Mouse (Mus musculus) liver, adult (tissue): Measurements from ENCODE around the gene Bckdha.
A peak's percentile ranks its signal among the peaks of the same experiment; 100 is the strongest.

Experiments used
- GATA4 ChIP-seq: IDR thresholded peaks from 2 replicates; pipeline ENCODE4 v1.6.1; 2014; ENCODE audit warnings: mild to moderate bottlenecking, low read length; ENCODE audit not compliant: insufficient replicate concordance

Gene Bckdha

DNA sequence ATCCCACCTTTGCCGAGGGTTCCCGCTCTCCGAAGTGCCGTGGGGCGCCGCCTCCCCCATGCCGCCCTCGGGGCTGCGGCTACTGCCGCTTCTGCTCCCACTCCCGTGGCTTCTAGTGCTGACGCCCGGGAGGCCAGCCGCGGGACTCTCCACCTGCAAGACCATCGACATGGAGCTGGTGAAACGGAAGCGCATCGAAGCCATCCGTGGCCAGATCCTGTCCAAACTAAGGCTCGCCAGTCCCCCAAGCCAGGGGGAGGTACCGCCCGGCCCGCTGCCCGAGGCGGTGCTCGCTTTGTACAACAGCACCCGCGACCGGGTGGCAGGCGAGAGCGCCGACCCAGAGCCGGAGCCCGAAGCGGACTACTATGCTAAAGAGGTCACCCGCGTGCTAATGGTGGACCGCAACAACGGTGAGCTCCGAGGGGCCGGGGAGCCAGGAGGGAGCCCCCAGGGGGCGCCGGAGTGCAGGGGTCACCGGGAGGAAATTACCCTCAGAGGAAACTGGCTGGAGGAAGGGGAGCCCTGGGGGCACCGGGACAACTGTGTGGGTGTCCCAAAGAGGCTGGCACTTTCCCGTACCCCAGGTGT, 29.1 kb upstream of the Bckdha start:
- TF ChIP-seq GATA4, result no peak

DNA sequence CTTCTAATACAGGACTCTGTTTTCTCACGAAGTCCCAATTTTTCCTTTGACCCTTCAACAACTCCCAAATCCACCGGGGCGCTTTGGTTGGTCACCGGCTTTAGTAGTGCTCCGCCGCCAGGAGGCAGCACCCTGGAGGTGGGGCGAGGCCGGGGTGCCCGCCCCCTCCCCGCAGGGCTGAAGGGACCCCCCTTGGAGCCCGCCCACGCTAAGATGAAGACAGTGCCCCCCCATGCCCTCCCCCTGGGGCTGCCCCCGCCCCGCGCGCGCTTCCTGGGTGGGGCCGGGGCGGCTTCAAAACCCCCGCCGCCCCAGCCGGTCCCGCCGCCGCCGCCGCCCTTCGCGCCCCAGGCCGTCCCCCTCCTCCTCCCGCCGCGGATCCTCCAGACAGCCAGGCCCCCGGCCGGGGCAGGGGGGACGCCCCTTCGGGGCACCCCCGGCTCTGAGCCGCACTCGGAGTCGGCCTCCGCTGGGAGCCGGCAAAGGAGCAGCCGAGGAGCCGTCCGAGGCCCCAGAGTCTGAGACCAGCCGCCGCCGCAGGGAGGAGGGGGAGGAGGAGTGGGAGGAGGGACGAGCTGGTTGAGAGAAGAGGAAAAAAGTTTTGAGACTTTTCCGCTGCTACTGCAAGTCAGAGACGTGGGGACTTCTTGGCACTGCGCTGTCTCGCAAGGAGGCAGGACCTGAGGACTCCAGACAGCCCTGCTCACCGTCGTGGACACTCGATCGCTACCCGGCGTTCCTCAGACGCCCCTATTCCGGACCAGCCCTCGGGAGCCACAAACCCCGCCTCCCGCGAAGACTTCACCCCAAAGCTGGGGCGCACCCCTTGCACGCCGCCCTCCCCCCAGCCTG, 28.1 kb upstream of the Bckdha start, which contains the start of gene Tgfb1:
Gene Tgfb1 (plus strand): TSS at position 323 of the 852 bp plus-strand sequence.
- no peak for TF ChIP-seq GATA4

DNA sequence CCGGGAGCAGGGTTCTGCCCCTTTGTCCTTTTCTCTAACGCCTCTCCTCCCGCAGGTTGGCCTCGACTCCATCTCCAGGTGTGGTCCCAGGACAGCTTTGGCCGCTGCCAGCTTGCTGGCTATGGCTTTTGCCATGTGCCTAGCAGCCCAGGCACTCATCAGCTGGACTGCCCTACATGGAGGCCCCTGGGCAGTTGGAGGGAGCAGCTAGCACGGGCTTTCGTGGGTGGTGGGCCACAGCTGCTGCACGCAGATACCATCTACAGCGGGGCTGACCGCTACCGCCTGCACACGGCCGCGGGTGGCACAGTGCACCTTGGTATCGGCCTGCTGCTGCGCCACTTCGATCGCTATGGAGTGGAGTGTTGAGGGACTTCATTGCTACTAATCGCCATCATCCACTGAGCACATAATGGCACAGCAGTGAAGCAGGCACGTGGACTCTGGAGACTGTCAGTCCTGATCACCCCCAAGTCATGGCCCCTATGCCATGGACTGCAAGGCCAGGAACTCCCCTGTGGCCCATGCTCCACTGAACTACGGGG, 27.2 kb upstream of the Bckdha start:
- no peak for TF ChIP-seq GATA4

DNA sequence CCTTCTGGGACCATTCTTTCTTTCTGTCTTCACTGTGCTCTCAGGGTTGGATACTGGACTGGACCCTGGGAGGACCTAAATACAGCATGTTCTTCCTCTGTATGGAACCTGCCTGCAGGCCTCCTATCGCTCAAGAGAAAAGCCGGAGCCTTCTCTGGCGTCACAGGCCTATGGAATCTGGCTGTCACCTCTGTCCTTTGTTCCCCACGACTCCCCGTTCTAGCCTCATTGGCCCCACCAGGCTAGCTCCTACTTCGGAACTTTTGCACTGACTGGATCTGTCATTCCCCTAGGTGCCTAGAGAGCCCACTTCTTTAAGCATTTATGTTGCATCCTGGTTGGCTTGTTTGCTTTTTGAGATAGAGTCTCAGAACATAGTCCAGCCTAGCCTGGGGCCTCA, 25.9 kb upstream of the Bckdha start:
- TF ChIP-seq GATA4, result no peak

DNA sequence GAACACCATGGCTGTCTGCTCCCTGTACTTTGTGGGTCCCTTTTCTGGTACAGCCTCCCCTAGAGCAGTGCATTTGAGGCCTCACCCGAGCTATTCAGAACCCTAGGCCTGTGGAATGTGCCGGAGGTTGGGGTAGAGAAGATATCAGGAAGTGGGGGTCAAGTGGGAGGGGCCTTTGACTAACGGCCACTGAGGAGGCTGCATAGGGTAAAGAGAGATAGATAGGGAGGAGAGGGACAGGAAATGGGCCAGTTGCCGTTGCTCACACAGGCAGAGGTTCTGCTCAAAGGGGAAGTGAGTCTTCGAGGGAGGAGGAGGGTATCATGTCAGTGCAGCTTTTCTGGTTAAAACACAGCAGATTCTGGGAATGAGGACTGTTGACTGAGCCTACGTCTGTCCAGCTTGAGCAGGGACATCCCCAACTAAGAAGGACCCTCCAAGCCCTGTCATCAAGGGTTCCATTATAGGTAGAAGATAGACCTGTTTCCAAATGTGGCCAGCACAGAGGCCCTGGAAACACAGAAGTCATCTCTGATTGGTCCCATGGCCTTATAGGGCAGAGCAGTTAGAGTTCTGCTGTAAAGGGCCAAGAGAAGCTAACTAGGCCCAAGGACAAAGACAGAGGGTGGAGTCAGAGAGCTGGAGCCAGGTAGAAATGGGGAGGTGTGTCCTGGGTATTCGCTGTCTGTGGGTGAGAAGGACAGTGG, 24.8 kb upstream of the Bckdha start:
- TF ChIP-seq GATA4, result no peak; the same call in 1 of the 2 replicates

DNA sequence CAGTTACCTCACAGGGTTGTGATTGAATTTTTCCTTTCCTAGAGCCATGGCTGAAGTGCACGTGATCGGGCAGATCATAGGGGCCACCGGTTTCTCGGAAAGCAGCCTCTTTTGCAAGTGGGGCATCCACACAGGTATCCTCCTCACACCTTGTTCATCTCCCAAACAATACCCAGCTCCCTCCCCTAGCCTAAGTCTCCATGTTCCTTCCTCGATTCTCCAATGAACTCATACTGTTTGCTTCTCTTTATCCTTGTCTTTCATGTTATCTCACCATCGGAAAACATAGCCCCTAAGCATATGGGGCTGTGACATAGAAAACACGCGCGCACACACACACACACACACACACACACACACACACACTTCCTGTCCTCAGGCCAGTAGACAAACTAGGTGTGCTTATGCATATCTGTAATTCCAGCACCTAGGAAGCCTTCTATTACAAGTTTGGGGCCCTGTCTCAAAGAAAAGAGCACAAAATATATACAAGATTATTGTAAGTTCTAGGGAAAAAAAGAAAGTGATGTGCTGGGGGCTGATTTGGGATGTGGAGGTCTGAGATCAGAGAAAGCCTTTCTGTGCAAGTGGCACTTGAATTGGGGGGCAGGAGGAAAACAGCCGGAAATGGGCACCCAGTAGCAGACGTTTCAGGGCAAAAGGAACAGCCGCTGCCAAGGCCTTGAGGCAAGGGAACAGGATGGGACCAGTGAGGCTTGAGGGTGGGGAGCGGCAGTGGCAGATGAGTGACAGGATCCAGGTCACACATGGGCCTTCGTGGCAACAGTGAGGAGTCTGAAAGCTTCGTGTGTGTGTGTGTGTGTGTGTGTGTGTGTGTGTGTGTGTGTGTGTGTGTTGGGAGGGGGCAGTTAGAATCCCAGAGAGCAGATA, 22.8 kb upstream of the Bckdha start:
- no peak for TF ChIP-seq GATA4

DNA sequence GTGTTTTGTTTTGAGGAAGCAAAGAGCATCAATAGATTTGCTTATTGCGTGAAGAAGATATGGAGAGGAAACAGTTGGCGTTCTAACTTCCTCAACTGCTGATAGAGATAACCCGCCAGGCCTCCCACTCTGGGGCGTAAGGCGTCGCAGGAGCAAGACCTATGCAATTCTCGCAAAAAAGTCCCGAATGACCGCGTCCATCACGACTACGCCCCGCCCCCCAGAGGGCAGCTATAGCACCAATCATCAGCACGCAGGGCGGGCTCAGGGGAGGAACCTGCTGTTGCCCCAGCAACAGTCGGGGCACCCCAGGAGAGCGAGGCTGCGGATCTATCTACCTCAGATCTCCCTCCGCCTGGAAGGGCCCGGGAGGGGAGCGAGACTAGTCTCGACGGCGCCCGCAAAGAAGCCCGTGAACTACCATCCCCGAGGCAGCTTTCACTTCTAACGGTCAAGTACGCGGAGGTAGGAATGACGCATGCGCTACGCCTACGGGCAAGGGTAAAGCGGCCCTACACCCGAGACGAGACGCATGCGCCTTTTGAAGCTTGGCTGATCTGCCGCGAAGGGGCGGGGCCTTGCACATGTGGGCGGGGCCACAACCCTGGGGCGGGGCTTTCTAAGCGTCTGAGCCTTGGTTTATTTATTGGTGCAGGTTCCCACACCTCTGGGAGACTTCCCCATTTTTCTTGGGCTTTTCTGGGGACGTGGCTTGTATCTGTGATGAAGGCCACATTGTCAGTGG, 21.9 kb upstream of the Bckdha start, which contains the start of gene B9d2:
Gene B9d2 (plus strand): TSS at position 267 of the 745 bp plus-strand sequence.
- peak; percentile 70; the same call in 1 of the 2 replicates for TF ChIP-seq GATA4

DNA sequence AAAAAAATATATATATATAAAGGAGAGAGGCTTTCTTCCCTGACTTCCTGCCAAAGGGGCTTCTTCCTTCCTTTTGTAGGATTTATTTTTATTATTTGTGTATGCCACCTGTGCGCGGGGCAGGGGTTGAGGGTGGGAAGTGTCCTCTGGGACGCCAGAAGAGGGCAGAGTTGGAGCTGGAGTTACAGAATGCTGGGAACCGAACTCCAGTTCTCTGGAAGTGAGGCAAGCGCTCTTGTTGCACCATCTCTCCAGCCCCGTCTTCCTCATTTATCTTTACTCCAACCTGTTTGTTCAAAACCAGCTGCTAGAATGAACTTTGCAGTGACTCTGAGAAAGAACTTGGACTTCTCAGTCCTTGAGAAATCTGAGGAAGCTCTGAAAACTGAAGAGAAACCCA, 21.2 kb upstream of the Bckdha start:
- TF ChIP-seq GATA4, result no peak

DNA sequence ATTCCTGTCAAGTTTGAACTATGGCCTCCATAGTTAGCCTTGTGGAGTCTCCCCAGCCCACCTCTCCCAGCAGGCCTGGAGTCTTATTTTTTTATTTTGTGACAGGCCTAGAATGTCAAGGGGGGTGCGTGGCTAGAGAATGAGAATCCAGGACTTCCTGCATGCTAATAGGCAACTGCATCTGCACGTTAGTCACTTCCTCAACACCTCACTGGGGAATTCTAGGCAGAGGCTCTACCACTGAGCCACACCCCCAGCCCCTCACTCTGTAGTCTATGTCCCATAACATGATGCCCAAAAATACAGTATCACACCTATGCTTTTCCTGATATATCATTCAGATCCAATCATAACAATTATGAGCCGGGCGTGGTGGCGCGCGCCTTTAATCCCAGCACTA, 18.2 kb upstream of the Bckdha start:
- TF ChIP-seq GATA4, result no peak

DNA sequence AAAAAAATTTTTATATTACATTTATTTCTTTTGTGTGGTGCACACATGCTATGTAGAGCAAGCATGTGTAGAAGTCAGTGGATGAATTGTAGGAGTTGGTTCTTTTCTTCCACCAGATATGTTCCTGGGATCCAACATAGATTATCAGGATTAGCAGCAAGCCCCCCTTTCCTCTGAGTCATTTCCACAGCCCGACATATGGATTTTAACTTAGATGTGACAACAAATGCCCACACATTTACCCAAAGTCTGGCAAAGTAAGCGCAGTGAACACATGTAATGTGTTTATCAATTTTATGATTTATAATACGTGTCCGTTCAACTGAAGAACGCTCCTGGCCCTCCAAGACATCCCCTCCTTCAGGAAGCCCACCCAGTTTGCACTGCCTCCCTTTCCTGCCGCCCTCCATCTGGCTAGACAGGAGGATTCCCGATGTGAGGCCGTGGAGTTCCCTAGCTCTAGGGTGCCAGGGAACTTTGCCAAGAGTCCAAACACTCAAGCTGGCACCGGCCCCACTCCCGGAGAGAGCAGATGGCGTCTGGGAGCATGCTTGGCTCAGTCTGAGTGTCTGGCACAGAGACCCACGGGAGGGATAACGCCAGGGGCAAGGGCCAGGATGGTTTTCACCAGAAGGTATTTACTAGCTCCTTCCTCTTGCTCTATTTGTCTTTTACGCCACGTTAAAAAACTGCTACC, 17.5 kb upstream of the Bckdha start:
- no peak for TF ChIP-seq GATA4

DNA sequence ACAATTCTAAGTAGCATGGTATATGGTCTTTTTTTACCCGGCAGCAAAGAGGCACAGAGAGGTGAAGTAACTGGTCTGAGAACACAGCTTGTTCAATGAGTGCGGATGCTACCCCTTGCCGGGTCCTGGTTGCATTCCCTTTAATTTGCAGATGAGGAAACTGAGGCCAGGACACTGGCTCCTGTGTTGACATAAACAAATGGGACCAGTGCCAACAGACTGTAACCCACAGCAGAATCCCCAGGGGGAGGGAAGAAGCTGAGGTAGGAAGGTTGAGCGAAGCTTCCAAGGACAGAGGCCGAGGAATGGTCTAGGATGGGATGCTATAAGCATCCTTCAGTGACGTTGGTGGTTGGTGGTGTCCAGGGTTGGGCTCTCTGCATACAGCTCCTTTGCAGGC, 16.6 kb upstream of the Bckdha start:
- no peak for TF ChIP-seq GATA4

DNA sequence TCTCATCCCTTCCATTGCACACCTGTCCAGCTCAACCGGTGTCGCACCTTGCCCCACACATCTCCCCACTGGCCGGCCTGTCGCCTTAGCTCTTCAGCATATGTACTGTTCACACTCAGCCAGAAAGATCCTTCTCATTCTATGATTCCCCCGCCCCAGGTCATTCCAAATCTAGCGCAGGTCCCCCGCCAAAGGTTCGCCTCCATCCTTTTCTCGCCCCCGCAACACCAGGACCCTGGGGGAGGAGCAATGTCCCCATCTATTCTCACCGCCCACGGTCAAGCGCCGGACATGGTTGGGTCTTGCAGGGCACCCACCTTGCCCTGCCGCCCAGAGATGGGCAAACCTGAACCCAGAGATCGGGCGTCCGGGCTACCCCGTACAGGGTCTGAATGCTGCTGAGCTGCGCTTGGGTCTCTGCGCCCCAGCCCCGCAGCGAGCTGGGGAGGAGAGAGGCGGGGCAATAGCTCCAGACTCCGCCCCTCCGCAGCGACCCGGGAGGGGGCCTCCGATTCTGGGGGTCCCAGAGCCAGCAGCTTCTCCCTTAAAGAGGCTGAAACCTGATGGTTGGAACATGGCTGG, 16.0 kb upstream of the Bckdha start, which contains the start of gene Tmem91:
Gene Tmem91 (minus strand): TSS at position 448 of the 582 bp plus-strand sequence.
- TF ChIP-seq GATA4, result no peak

DNA sequence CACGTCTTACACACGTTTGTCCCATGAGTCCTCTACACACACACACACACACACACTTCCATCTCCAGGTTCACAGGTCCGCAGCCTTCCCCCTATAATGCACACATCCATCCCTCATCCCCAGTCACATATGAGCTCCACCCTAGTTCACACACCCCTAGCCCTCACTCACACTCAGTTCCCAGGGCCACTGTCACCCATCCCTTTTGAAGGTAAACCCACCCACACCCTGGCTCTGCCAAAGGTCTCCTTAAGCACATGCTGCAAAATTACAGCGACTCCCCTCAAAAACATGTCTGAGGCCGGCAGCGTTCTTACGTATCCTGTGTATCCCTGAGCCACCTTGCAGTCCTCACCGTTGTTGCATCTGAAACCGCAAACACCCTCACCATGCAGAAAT, 15.5 kb upstream of the Bckdha start:
- no peak for TF ChIP-seq GATA4
